Mouse (Mus musculus): ENCODE results near the gene Wdr62.

DNA sequence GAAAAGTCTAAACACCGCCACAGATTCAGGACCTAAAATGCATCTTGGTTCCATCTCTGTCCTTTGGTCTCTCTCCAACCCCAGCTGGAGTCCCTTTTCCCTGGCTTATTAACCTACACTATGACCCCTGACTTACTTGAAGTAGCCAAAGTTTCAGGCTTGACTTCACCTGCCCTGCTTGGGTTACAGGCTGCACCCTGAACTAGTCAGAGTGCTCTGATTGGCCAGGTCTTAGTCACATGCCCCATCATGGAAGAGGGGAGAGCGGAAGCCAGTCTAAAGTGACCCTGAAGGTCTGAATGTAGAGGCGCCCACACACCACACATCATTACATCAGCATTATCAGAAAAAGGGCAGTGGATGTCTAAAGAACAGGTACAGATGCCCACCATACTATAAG lies 37.9 kb upstream of the Wdr62 start:
- TF ChIP-seq CTCF (IDR thresholded peaks at IDR 0.05; ENCODE audit: low read depth) (no peak), EP300 (IDR thresholded peaks at IDR 0.05; ENCODE audit: low read depth) (no peak)
